Mouse (Mus musculus): ENCODE results near the gene Elobl. TPM values are rescaled to one million over a fixed set of nuclear protein-coding genes. Genes with fewer than 3 reads are reported as not detected.

Gene Elobl
- total and polyA plus RNA-seq, 3 experiments: not detected

- TF ChIP-seq TBP (conservative IDR thresholded peaks at IDR 0.05; ENCODE audit: low read depth, low read length) (peak; percentile 49; the same call in 1 of the 2 replicates), USF2 (conservative IDR thresholded peaks at IDR 0.05; ENCODE audit: low read depth, low read length) (no peak), GABPA (IDR thresholded peaks at IDR 0.05; ENCODE audit: insufficient replicate concordance, low read depth, low read length) (no peak), PAX5 (IDR thresholded peaks at IDR 0.05; ENCODE audit: low read length) (no peak), SIN3A (IDR thresholded peaks at IDR 0.05; ENCODE audit: low read length) (peak; percentile 87)
Observed at GRCm38 (mm10) chr11:88954803-88955202, 11.9 kb downstream of the Elobl start (continued).

DNA sequence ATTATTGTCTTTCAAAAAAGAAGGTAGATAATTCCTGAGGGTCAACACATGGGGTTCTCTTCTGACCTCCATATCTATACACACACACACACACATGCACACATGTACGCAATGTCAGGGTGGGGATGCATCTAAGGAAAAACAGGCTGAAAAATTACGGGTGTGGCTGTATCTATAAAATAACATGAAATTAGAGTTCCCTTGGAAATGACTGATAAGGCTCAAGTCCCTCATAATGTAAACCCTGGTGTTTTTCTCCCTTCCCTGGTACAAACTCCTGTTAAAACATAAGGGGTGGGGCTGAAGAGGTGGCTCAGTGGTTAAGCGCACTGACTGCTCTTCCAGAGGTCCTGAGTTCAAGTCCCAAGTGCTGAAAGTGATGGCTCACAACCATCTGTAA lies 13.1 kb downstream of the Elobl start:
- Histone ChIP-seq H3K9me3 (replicated peaks; ENCODE audit: low read length) (no peaks in the 10 kb centered on the region), H3K9ac (ENCODE audit: insufficient read depth, low read depth) (peak overlapping the region; percentile 74), H3K4me2 (ENCODE audit: insufficient read depth, low read depth, poor library complexity, severe bottlenecking) (peak overlapping the region; percentile 98), H3K27me3 (replicated peaks) (no peaks in the 10 kb centered on the region), H3K4me1 (ENCODE audit: control insufficient read depth in 1 of 2, insufficient read depth in 2 of 2) (peaks cover 20 to 58% of the 10 kb centered on the region in 2 experiments), H3K27ac (ENCODE audit: insufficient read depth, low read depth) (no peak overlapping the region), H3K4me3 (replicated peaks in 1 of 3; ENCODE audit: low read depth in 2 of 3, low read length in 2 of 3, poor library complexity in 1 of 3) (peak overlapping the region; percentile 22 to 73 (median 62)), H3K79me2 (replicated peaks; ENCODE audit: control insufficient read depth, extremely low read depth, insufficient read depth, poor library complexity, severe bottlenecking) (peaks cover 33% of the 10 kb centered on the region), H3K36me3 (replicated peaks in 1 of 2; ENCODE audit: control insufficient read depth in 1 of 2, insufficient read depth in 1 of 2, low read length in 1 of 2) (peaks cover 9 to 31% of the 10 kb centered on the region in 2 experiments)
- dilution Hi-C loops (cut with MboI; ENCODE audit: extremely low pct_ligation_motif_present, extremely low pct_unique_long_range_greater_than_20kb, low sequenced_read_pairs) (no loop called here), in situ Hi-C loops (cut with MboI; ENCODE audit: low pct_ligation_motif_present, low pct_unique_long_range_greater_than_20kb, low sequenced_read_pairs) (loop anchor here (5.0 kb wide), 2 partner anchors 46 to 101 kb away; no protein-coding TSS in a partner anchor)
- DNase-seq (ENCODE audit: extremely low read depth): no peak
- TF ChIP-seq ELF1 (IDR thresholded peaks at IDR 0.05; ENCODE audit: low read depth, low read length): no peak
- no peak; a peak in 1 of 4 replicates for TF ChIP-seq CTCF (conservative IDR thresholded peaks at IDR 0.05 in 1 of 2, IDR thresholded peaks at IDR 0.05 in 1 of 2; ENCODE audit: low read depth in 2 of 2, low read length in 2 of 2)
- TF ChIP-seq MYC (IDR thresholded peaks at IDR 0.05; ENCODE audit: low read depth, low read length): no peak
- TF ChIP-seq SIN3A (IDR thresholded peaks at IDR 0.05; ENCODE audit: low read length): peak; percentile 38

GRCm38 (mm10) chr11:88952117-88952516 lies 14.6 kb downstream of the Elobl start:
- peak overlapping the region; percentile 98 for H3K4me2 ChIP-seq (ENCODE audit: insufficient read depth, low read depth, poor library complexity, severe bottlenecking)
- in situ Hi-C loops (cut with MboI; ENCODE audit: low pct_ligation_motif_present, low pct_unique_long_range_greater_than_20kb, low sequenced_read_pairs): loop anchor here (5.0 kb wide), 2 partner anchors 45 to 100 kb away; no protein-coding TSS in a partner anchor
- TF ChIP-seq MAZ (IDR thresholded peaks at IDR 0.05; ENCODE audit: low read depth, low read length) (peak; percentile 84; the same call in 1 of the 2 replicates), CTCF (conservative IDR thresholded peaks at IDR 0.05 in 1 of 2, IDR thresholded peaks at IDR 0.05 in 1 of 2; ENCODE audit: low read depth in 2 of 2, low read length in 2 of 2) (no peak), ZC3H11A (IDR thresholded peaks at IDR 0.05; ENCODE audit: low read depth, low read length) (no peak), JUN (IDR thresholded peaks at IDR 0.05; ENCODE audit: insufficient read depth, low read depth, low read length) (peak; percentile 93), RCOR1 (conservative IDR thresholded peaks at IDR 0.05; ENCODE audit: low read depth, low read length) (peak; percentile 87), NELFE (IDR thresholded peaks at IDR 0.05; ENCODE audit: low read depth, low read length) (no peak), RAD21 (IDR thresholded peaks at IDR 0.05; ENCODE audit: low read depth, low read length) (no peak; the same call in 1 of the 2 replicates), HCFC1 (IDR thresholded peaks at IDR 0.05; ENCODE audit: low read depth, low read length) (no peak; the same call in 1 of the 2 replicates), JUND (conservative IDR thresholded peaks at IDR 0.05; ENCODE audit: low read depth, low read length) (peak; percentile 93), CHD2 (IDR thresholded peaks at IDR 0.05; ENCODE audit: low read length) (peak; percentile 62), ZMIZ1 (IDR thresholded peaks at IDR 0.05; ENCODE audit: low read depth, low read length) (no peak), ZKSCAN1 (IDR thresholded peaks at IDR 0.05; ENCODE audit: borderline replicate concordance, low read depth, low read length) (no peak; the same call in 1 of the 2 replicates), GABPA (IDR thresholded peaks at IDR 0.05; ENCODE audit: insufficient replicate concordance, low read depth, low read length) (no peak), ELF1 (IDR thresholded peaks at IDR 0.05; ENCODE audit: low read depth, low read length) (peak; percentile 18; the same call in 1 of the 2 replicates), TCF12 (IDR thresholded peaks at IDR 0.05; ENCODE audit: low read depth, low read length) (peak; percentile 91), EP300 (IDR thresholded peaks at IDR 0.05; ENCODE audit: low read length) (peak; percentile 95), KAT2A (IDR thresholded peaks at IDR 0.05; ENCODE audit: insufficient replicate concordance, low read length) (no peak), ETS1 (conservative IDR thresholded peaks at IDR 0.05; ENCODE audit: low read depth, low read length) (peak; percentile 93), USF1 (IDR thresholded peaks at IDR 0.05; ENCODE audit: low read depth, low read length) (peak; percentile 73), PAX5 (IDR thresholded peaks at IDR 0.05; ENCODE audit: low read length) (no peak), UBTF (IDR thresholded peaks at IDR 0.05; ENCODE audit: low read depth, low read length) (no peak), NRF1 (IDR thresholded peaks at IDR 0.05; ENCODE audit: low read depth, low read length) (no peak), ZNF384 (IDR thresholded peaks at IDR 0.05; ENCODE audit: low read depth, low read length) (peak; percentile 94), USF2 (conservative IDR thresholded peaks at IDR 0.05; ENCODE audit: low read depth, low read length) (peak; percentile 56), POLR2AphosphoS2 (IDR thresholded peaks at IDR 0.05; ENCODE audit: low read depth, low read length) (peak; percentile 65; the same call in 1 of the 2 replicates)

More at GRCm38 (mm10) chr11:88952117-88952516, 14.6 kb downstream of the Elobl start:
- DNase-seq (ENCODE audit: extremely low read depth): peak; percentile 91
- H3K79me2 ChIP-seq (replicated peaks; ENCODE audit: control insufficient read depth, extremely low read depth, insufficient read depth, poor library complexity, severe bottlenecking): peaks cover 39% of the 10 kb centered on the region
- H3K36me3 ChIP-seq (replicated peaks in 1 of 2; ENCODE audit: control insufficient read depth in 1 of 2, insufficient read depth in 1 of 2, low read length in 1 of 2): peaks cover 15 to 44% of the 10 kb centered on the region in 2 experiments
- dilution Hi-C loops (cut with MboI; ENCODE audit: extremely low pct_ligation_motif_present, extremely low pct_unique_long_range_greater_than_20kb, low sequenced_read_pairs): no loop called here
- peak overlapping the region; percentile 79 for H3K27ac ChIP-seq (ENCODE audit: insufficient read depth, low read depth)
- H3K9me3 ChIP-seq (replicated peaks; ENCODE audit: low read length): no peaks in the 10 kb centered on the region
- peak overlapping the region in 2 of 3 experiments; percentile 3 to 11 for H3K4me3 ChIP-seq (replicated peaks in 1 of 3; ENCODE audit: low read depth in 2 of 3, low read length in 2 of 3, poor library complexity in 1 of 3)
- 0 out of 2 replicates have a peak overlapping the region, but pooled peaks have one; percentile 2 for H3K9ac ChIP-seq (ENCODE audit: insufficient read depth, low read depth)
- H3K27me3 ChIP-seq (replicated peaks): no peaks in the 10 kb centered on the region
- peaks cover 23 to 65% of the 10 kb centered on the region in 2 experiments for H3K4me1 ChIP-seq (ENCODE audit: control insufficient read depth in 1 of 2, insufficient read depth in 2 of 2)

All from CH12.LX (cell line).